Mouse (Mus musculus): ENCODE measurements around the gene Numa1. TPM values are rescaled to one million over a fixed set of nuclear protein-coding genes. Genes with fewer than 3 reads are reported as not detected.
"Not testable (repeated sequence)": the region's sequence is repeated elsewhere in the genome, so short reads cannot be mapped to it uniquely, and the experiment has no call there.

Numa1 gene
- polyA plus RNA-seq, 1 experiment from 2014 or later = 79.0 TPM

DNA sequence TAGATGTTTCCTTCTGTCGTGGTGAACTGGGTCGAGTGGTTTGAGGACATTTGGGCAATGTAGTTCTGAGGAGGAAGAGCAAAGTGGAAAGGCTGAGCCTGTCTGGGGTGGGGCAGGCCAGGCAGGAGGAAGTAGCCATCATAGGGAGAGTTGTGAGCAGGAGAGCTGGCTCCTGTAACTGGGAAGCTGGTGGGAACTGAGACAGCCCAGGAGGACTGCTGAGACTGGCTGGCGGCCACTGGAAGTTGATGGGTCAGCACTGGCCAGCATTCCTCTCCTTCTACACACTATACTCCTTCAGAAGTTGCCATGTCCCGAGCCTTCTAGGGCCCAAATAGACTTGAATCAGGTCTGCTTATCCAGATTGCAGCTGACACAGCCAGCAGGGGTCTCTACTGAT, 25.5 kb upstream of the Numa1 start:
- DNase-seq (ENCODE audit: low spot score) = no peak
- Histone ChIP-seq H3K9me3 (no peaks in the 10 kb centered on the region), H3K4me1 (replicated peaks) (peaks cover 18% of the 10 kb centered on the region), H3K4me3 (no peak overlapping the region), H3K27ac (no peak overlapping the region; the same call in 1 of the 2 replicates), H3K36me3 (peaks cover 48% of the 10 kb centered on the region), H3K27me3 (ENCODE audit: insufficient read depth, poor library complexity, severe bottlenecking) (no peaks in the 10 kb centered on the region)
- WGBS = 79% methylated on average over 4 of the region's 4 CpGs

DNA sequence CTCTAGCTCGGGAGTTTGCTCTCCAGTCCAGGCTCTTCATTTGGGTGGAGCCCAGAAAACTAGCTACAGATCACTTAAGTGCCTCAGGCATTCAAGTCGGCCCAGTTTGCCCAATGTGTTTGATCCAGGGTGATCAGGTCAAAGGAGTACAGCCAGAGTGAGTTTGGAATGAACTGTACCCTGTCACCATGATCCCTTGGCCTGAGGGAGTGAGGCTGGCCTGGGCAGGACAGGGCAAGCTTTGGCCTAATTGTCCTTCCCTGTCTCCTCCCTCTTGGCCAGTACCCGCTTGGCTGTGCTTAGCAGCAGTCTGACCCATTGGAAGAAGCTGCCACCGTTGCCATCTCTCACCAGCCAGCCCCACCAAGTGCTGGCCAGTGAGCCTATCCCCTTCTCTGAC, 23.8 kb upstream of the Numa1 start:
- DNase-seq (ENCODE audit: low spot score) = no peak
- 85% methylated on average over 4 of the region's 4 CpGs for WGBS
- peaks cover 66% of the 10 kb centered on the region for H3K36me3 ChIP-seq

DNA sequence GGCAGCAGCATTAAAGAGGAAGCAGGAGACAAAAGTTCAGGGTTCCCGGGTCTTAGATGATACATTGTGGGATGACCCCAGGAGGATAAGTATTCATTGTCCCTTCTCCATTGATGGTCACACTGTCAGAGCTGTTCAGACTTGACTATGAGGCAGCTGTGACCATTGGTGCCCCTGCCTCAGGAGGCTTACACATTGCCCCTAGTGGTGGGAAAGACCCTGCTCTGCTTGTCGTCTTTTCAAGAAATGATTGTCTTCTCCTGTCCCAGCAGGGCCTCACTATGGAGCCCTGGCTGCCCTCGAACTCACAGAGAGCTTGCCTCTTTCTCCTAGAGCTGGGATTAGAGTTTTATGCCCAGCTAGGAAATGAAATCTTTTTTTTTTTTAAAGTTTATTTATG, 21.9 kb upstream of the Numa1 start:
- Histone ChIP-seq H3K36me3 (peaks cover 66% of the 10 kb centered on the region), H3K27me3 (ENCODE audit: insufficient read depth, poor library complexity, severe bottlenecking) (no peaks in the 10 kb centered on the region), H3K4me3 (no peak overlapping the region), H3K4me1 (replicated peaks) (peaks cover 5% of the 10 kb centered on the region), H3K27ac (no peak overlapping the region), H3K9me3 (no peaks in the 10 kb centered on the region)
- no peak for DNase-seq (ENCODE audit: low spot score)
- WGBS = 60% methylated on average over 3 of the region's 3 CpGs

More for the DNA sequence above, 23.8 kb upstream of the Numa1 start:
- no peaks in the 10 kb centered on the region for H3K27me3 ChIP-seq (ENCODE audit: insufficient read depth, poor library complexity, severe bottlenecking)
- H3K27ac ChIP-seq = no peak overlapping the region
- H3K4me3 ChIP-seq = no peak overlapping the region
- peaks cover 14% of the 10 kb centered on the region for H3K4me1 ChIP-seq (replicated peaks)
- H3K9me3 ChIP-seq = no peaks in the 10 kb centered on the region

DNA sequence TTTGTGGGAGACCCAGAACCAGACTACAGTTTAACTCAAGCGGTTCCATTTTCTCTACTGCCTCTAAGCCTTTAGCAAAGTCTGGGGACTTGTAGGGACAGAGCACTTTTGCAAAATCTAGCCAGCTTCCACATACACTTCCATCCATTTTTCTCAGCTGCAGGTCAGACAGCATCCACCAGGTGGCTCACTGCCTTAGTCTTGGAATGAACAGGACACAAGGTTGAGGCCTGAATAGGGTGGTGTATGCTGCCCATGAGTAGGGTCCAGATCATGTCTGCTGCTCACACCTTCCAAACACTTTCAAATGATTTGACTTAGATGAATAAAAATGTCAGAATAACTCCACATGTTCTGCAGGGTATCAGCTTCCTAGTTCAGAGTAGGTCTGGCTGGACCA, 15.8 kb upstream of the Numa1 start:
- H3K4me1 ChIP-seq (replicated peaks) = no peaks in the 10 kb centered on the region
- H3K9me3 ChIP-seq = no peaks in the 10 kb centered on the region
- no peaks in the 10 kb centered on the region for H3K27me3 ChIP-seq (ENCODE audit: insufficient read depth, poor library complexity, severe bottlenecking)
- WGBS = 3% methylated on average over 1 of the region's 1 CpGs
- peak; percentile 69 for DNase-seq (ENCODE audit: low spot score)
- H3K36me3 ChIP-seq = peaks cover 21% of the 10 kb centered on the region
- no peak overlapping the region for H3K4me3 ChIP-seq
- no peak overlapping the region for H3K27ac ChIP-seq

DNA sequence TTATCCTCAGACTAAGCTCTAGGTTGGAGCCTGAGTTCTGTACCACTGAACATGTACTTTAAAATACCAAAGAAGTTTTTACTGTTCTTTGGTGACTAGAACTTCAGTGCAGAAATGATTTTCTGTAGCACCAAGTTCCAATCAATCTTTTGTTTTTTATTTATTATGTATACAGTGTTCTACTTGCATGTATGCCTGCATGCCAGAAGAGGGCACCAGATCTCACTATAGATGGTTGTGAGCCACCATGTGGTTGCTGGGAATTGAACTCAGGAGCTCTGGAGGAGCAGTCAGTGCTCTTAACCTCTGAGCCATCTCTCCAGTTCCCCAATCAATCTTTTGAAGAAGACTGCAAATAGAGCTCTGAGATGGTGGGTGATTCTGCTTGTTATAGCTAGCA, 8.0 kb upstream of the Numa1 start:
- H3K4me3 ChIP-seq; H3K4me1 ChIP-seq (replicated peaks); H3K9me3 ChIP-seq; H3K36me3 ChIP-seq; DNase-seq (ENCODE audit: low spot score); H3K27me3 ChIP-seq (ENCODE audit: insufficient read depth, poor library complexity, severe bottlenecking); H3K27ac ChIP-seq: not testable (repeated sequence)

DNA sequence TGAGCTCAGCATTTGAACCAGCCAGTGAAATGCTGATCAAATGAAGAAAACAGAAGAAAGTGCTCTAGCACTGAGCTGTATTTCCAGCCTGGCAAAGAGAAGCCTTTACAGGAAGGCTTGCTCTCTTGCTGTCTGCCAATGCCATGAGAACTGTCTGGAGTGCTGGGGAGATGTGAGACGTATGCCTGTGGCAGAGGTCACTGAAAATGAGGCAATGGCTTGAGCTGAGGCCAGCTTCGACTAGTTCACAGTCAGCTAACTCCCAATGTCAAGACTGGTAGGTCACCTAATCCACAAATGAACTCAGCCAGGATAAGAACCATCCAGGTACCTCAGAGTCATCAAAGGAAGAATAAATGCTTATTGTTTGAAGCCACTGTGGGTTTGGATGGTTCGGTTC, 5.8 kb upstream of the Numa1 start:
- no peak overlapping the region for H3K27ac ChIP-seq
- H3K36me3 ChIP-seq = no peaks in the 10 kb centered on the region
- H3K4me3 ChIP-seq = no peak overlapping the region
- no peak for DNase-seq (ENCODE audit: low spot score)
- 90% methylated on average over 3 of the region's 3 CpGs for WGBS
- H3K4me1 ChIP-seq (replicated peaks) = peaks cover 8% of the 10 kb centered on the region
- no peaks in the 10 kb centered on the region for H3K27me3 ChIP-seq (ENCODE audit: insufficient read depth, poor library complexity, severe bottlenecking)
- H3K9me3 ChIP-seq = no peaks in the 10 kb centered on the region

DNA sequence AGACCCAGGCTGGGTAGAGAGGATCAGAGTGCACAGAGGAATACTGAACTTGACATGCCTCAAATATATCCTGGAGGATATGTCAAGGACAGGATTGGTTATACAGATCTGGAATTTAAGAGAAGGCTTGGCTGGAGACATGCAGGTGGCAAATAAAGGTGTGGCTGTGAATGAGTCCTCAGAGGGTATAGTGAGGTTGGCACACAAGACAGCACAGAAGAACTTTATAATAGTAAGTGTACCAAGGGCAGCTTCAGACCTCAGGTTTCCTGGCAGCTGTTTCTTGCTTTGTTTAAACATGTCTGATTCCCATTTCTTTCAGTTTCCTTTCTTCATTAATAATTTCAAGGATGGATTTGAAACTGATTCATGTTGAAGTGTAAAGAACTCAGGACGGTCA, 1.4 kb upstream of the Numa1 start:
- H3K4me3 ChIP-seq = peak overlapping the region; percentile 93

DNA sequence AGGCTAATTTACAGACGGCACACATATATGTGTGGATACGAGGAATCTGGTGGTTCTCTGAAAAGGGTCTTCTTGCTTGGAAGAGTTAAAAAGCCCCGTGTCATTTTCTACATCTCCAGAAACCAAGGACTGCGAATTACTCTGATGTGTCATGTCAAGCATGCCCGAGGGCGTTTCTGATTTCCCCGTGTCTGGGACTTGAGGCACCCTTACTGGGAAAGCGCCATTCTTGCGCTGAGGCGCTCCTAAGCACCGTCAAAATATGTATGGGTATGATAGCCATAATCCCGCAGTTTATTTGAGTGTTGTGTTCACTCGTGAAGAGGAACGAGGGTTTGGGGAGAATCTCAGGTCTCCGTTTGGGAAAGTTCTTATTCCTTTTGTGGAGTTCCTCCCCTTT, 611 bp upstream of the Numa1 start:
- H3K27ac ChIP-seq = peak overlapping the region; percentile 96
- WGBS = 8% methylated on average over 15 of the region's 15 CpGs
- no peaks in the 10 kb centered on the region for H3K9me3 ChIP-seq
- H3K4me3 ChIP-seq = peak overlapping the region; percentile 93
- H3K27me3 ChIP-seq (ENCODE audit: insufficient read depth, poor library complexity, severe bottlenecking) = no peaks in the 10 kb centered on the region
- peaks cover 15% of the 10 kb centered on the region; the same call in 1 of the 2 replicates for H3K36me3 ChIP-seq
- no peak for DNase-seq (ENCODE audit: low spot score)
- peaks cover 27% of the 10 kb centered on the region for H3K4me1 ChIP-seq (replicated peaks)

More for the DNA sequence above, 1.4 kb upstream of the Numa1 start:
- no peak for DNase-seq (ENCODE audit: low spot score)
- Histone ChIP-seq H3K36me3 (peaks cover 9% of the 10 kb centered on the region; the same call in 1 of the 2 replicates), H3K27ac (no peak overlapping the region), H3K4me1 (replicated peaks) (peaks cover 27% of the 10 kb centered on the region), H3K27me3 (ENCODE audit: insufficient read depth, poor library complexity, severe bottlenecking) (no peaks in the 10 kb centered on the region), H3K9me3 (no peaks in the 10 kb centered on the region)
- 93% methylated on average over 1 of the region's 1 CpGs for WGBS

DNA sequence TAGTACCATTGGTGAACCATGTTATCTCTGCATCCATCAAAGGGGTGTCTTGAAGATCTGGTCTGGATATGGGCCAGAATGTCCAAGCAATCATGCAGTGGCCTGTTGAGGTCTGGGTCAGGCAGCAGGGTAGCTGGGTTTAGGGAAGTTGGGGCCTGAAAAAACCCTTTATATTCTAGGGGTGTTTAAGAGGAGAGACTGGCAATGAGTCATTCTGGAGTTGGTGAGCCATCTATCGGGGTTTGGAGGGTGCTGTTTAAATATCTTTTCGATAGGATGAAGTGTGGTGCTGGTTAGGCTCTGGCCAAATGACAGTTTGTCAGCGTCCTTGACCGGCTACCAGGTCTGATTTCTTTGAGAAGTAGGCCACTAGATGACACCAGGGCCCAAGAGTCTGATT, 2.0 kb downstream of the Numa1 start:
- no peak overlapping the region for H3K27ac ChIP-seq
- no peaks in the 10 kb centered on the region for H3K9me3 ChIP-seq
- WGBS = 95% methylated on average over 4 of the region's 4 CpGs
- H3K36me3 ChIP-seq = peaks cover 30% of the 10 kb centered on the region; the same call in 1 of the 2 replicates
- peaks cover 27% of the 10 kb centered on the region for H3K4me1 ChIP-seq (replicated peaks)
- H3K27me3 ChIP-seq (ENCODE audit: insufficient read depth, poor library complexity, severe bottlenecking) = no peaks in the 10 kb centered on the region
- no peak overlapping the region for H3K4me3 ChIP-seq
- DNase-seq (ENCODE audit: low spot score) = no peak

DNA sequence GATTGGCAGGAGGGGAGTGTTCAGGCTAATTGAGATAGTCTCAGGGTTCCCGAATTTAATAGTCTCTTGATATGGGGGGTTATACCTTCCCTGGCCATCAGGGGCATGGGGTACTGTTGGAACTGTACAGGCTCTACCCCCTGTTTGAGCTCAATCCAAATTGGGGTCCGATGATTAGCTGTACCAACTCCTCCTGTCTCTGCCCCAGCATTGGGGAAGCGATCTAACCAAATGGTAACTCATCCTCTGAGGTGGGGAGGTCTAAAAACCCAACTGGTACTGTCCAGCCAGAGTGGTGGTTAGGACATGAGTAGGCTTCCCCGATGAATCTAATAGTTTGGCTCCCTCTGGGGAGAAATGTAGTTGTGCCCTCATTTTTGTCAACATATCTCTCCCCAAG, 3.1 kb downstream of the Numa1 start:
- WGBS = 94% methylated on average over 4 of the region's 4 CpGs
- Histone ChIP-seq H3K4me1 (replicated peaks) (peaks cover 27% of the 10 kb centered on the region), H3K9me3 (no peaks in the 10 kb centered on the region), H3K27ac (no peak overlapping the region), H3K4me3 (no peak overlapping the region), H3K36me3 (peaks cover 30% of the 10 kb centered on the region; the same call in 1 of the 2 replicates), H3K27me3 (ENCODE audit: insufficient read depth, poor library complexity, severe bottlenecking) (no peaks in the 10 kb centered on the region)
- no peak for DNase-seq (ENCODE audit: low spot score)

DNA sequence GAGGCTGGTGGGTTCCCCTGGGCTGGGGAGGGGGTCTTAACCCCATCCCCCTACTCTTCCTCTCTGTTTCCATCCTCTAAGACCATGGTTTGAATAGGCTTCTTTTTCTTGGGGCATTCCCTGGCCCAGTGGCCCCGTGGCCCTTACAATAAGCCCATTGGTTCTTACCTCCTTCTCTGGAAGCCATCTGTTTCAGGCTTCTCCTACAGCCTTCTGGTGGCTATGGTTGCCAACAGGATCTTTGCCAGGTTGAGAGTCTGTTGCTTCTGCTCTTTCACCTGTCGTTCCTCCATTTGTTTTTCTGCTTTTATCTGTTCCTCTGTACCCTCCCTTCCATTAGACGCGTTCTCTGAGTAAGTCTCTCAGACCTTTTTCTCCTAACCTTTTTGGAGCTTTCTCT, 3.7 kb downstream of the Numa1 start:
- Histone ChIP-seq H3K4me1 (replicated peaks) (peaks cover 24% of the 10 kb centered on the region), H3K27me3 (ENCODE audit: insufficient read depth, poor library complexity, severe bottlenecking) (no peaks in the 10 kb centered on the region), H3K9me3 (no peaks in the 10 kb centered on the region), H3K4me3 (no peak overlapping the region), H3K36me3 (peaks cover 30% of the 10 kb centered on the region; the same call in 1 of the 2 replicates), H3K27ac (no peak overlapping the region)
- no peak for DNase-seq (ENCODE audit: low spot score)
- WGBS = 91% methylated on average over 4 of the region's 4 CpGs

DNA sequence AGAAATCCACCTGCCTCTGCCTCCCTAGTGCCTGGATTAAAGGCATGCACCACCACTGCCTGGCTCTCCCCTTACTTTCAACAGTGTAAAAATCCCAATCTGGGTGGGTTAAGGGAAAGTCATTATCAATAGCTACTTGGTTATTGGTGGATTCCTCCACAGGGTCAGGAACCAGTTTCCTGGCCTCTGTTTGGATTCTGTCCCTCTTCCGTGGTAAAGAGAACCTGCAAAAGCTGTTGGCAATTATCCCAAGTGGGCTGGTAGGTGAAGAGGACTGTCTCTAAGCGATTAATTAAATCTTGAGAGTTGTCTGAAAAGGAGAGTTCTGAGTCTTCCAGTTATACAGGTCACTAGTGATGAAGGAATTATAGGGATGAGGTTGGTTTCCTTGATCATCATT, 4.4 kb downstream of the Numa1 start:
- H3K27me3 ChIP-seq (ENCODE audit: insufficient read depth, poor library complexity, severe bottlenecking) = no peaks in the 10 kb centered on the region
- H3K36me3 ChIP-seq = peaks cover 30% of the 10 kb centered on the region; the same call in 1 of the 2 replicates
- H3K27ac ChIP-seq = no peak overlapping the region
- no peak for DNase-seq (ENCODE audit: low spot score)
- no peak overlapping the region for H3K4me3 ChIP-seq
- 88% methylated on average over 2 of the region's 2 CpGs for WGBS
- H3K9me3 ChIP-seq = no peaks in the 10 kb centered on the region
- peaks cover 16% of the 10 kb centered on the region for H3K4me1 ChIP-seq (replicated peaks)

DNA sequence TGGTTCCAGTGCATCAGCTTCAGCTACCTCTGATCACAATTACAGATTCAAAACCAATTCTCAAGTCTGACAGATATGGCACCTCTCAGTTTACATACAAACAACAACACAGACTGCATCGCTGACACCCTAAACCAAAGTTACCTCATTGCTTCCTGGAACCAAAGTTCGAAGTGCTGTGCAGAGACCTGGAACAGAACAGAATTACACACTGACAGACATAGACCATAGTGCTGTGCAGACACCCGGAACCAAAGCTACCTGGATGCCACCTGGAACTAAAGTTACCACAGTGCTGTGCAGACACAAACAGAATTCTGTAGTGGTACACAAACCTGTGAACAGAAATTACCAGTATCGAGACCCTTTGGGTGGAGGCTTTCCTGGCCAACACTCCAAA, 5.8 kb downstream of the Numa1 start:
- Histone ChIP-seq H3K4me3 (no peak overlapping the region), H3K27ac (no peak overlapping the region), H3K4me1 (replicated peaks) (peaks cover 8% of the 10 kb centered on the region), H3K9me3 (no peaks in the 10 kb centered on the region), H3K36me3 (peaks cover 30% of the 10 kb centered on the region; the same call in 1 of the 2 replicates), H3K27me3 (ENCODE audit: insufficient read depth, poor library complexity, severe bottlenecking) (no peaks in the 10 kb centered on the region)
- WGBS = 93% methylated on average over 4 of the region's 4 CpGs
- no peak for DNase-seq (ENCODE audit: low spot score)

DNA sequence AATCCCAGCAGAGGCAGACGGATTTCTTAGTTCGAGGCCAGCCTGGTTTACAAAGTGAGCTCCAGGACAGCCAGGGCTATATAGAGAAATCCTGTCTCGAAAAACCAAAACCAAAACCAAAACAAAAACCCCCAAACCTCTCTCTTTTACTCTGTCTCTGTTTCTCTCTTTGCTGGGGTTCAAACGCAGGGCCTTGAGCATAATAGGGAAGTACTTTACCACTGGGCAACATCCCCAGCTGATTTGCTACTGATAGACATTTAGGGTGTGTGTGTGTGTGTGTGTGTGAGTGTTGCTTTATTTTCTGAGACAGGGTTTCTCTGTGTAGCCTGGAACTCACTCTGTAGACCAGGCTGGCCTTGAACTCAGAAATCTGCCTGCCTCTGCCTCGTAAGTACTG, 15.1 kb downstream of the Numa1 start:
- not testable (repeated sequence) for DNase-seq (ENCODE audit: low spot score); H3K4me1 ChIP-seq (replicated peaks); H3K36me3 ChIP-seq; H3K4me3 ChIP-seq; H3K9me3 ChIP-seq; H3K27ac ChIP-seq; H3K27me3 ChIP-seq (ENCODE audit: insufficient read depth, poor library complexity, severe bottlenecking)
- WGBS = 94% methylated on average over 5 of the region's 5 CpGs
